Mouse (Mus musculus) kidney, postnatal 14 days (tissue): Measurements from ENCODE around the gene Myo5a.

Source experiments
- DNase-seq: peaks from one replicate; pipeline ENCODE4 v3.0.0; 2022; ENCODE audit warnings: mixed read lengths

Myo5a gene

DNA sequence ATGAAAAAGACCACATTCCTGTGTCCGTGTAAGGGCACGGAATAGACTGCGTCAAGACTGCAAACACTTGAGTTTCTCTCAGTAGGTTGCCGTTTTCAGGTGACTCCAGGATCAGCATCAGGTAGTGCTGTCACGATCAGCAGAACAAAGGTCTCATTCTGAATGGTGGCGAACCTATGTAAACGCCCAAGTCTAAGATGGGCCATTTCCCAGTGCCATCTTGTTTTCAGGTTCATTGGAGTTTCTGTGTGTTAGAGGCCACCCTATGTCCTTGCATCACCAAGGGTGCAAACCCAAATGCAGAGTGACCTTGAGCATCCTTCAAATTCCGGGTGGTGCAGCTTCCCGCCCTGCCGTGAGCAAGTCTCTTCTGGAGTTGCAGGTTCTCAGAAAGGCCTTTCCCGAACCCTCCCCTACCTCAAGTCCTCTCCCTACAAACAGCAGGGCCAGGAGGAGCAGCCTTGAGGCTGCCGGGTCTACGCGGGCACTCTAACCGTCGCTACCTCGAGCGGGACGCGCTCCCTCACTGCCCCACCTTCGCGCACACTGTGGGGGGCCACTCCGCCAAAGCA lies at the start of gene Myo5a:
Gene Myo5a, plus strand, starts transcription at position 559 of the 572 bp plus-strand sequence.
- no peak for DNase-seq

DNA sequence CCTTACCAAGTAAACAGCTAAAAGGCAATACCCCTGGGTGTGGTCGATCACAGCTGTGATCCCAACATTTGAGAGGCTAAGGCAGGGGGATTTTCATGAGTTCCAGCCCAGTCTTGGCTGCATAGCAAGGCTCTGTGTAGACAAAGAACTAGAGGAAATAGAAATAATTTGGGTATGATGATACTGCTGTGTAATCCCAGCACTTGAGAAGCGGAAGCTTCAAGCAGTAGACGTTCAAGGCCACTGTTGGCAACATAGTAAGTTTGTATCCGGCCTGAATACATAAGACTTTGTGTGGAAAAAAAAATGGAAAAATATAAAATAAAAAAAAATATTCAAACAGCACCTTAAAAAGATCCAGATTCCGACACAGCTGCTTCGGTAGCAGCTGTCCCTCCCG lies 48.3 kb upstream of the Myo5a start:
- no peak for DNase-seq

DNA sequence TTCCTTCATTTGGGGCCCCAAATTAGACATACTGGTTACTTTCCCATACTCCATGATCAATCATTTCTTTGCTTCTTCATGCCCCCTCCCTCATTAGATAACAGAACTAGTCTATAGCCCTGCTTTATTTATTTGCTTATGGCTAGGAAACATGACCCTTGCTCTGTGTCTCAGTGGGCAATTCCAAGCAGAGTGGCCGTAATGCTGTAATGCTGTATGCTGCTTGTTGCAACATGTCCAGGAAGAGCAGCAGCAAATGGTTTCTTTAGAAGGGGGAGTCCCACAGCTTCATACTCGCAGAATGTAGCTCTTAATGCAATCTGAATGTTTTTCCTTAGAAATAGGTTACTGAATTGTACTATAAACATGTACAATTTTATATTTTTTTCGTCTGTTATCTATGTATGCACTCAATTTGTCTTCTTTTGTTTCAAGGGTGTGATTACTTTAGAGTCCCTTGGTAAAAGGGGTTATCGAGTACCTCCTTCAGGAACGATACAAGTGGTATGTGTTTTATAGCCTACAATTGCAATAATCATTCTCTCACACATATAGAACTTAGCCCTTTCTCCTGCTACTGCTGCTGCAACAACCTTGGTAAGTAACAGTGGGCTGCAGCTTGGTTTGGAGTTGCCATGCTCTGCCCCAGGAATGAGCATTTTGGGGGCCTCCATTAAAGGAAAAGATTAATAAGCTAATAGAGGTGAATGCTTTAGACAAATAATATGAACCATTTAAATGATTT lies 47.5 kb upstream of the Myo5a start:
- no peak for DNase-seq

GRCm38 (mm10) chr9:75024089-75024488 lies 46.7 kb upstream of the Myo5a start:
- no peak for DNase-seq

DNA sequence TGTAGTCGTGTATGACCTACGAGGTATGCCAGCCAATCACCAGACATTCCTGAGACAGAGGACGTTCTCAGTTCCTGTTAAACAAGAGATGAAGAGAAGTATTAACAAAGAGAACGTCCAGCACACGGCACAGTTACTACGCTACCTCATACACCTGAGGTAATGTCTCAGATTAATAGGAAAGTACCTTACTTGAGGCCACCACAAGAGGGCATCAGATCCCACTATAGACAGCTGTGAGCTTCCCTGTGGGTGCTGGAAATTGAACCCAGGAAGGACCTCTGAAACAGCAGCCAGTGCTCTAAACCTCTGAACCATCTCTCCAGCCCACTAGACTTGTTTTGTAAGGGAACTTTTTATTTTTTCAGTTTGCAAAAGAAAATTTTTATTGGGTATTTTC lies 45.1 kb upstream of the Myo5a start:
- DNase-seq = no peak

GRCm38 (mm10) chr9:75032408-75032807 lies 38.4 kb upstream of the Myo5a start:
- DNase-seq = no peak

DNA sequence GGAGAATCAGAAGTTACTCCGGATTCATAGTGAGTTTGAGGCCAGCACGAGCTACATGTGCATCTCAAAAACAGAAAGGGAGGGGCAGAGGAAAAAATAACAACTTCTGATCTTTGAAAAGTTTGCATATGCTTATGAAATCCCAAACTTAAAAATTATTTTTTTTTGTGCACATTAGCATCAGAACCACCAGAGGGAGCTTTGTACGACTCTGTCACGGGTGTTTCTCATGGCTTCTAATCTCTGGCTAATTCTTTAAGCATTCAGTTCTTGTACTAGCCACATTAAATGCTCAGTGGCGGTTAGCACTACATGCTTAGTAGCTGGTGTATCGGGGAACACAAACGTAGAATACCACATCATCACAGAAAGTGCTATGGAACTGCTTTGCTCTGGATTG lies 37.7 kb upstream of the Myo5a start:
- DNase-seq = no peak

GRCm38 (mm10) chr9:75034691-75035090 lies 36.1 kb upstream of the Myo5a start:
- no peak for DNase-seq

DNA sequence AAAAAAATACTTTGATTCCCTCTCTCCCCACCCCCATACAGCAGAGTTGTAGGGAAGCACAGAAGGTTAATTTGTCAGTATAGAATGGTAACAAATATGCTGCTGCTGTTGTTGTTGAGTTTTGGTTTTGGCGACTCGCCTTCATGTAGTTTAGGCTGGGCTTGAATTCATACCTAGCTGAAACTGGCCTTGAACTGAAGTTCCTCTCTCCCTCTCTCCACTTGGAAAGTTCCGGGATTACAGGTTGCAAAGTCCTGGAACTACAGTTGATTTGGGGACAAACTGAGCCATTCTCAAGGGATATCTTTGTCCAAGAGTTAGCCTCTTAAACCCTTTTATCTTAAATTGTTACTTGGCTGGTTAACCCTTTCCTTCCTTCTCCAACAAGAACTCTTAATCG lies 34.9 kb upstream of the Myo5a start:
- no peak for DNase-seq

DNA sequence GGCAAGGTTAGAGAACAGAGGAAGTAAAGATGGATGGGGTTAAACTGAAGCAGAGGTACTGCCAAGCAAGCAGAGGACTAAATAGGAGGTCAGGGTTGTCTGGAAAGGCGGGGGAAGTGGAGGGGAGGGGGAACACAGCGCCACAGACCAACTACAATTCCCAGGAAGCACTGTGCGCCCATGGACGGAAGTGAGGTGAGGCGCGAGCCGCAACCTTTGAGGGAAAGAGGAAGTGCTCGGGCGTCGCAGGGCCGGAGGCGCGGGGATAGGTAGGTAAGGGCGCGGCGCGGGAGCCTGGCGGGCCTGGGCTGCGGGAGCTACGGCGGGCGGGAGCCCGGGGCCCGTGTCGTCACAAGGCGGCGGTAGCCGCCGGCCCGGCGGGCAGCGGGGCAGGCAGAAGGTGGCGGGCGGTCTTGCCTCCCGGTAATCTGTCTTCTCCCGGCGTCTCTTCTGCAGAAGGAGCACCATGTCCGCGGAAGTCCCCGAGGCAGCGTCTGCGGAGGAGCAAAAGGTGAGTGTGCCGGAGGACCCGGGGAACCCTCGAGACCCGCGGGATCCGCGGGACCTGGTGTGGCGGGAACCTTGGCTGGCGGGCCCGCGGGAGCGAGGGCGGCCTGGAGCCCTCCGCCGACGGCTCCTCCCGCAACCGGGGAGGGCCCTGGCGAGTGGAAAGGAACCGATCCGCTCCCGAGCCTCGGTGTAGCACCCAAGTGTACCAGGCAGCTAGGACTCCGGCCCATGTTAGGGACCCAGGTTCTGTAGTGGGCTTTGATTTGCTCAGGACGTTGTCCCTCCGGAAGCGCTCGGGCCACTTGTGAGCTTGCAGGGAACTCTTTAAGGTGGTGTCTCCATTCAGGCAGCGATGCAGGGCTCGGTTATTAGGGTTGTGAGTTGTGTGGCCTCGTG lies 33.1 kb upstream of the Myo5a start, which contains the start of gene Arpp19:
Gene Arpp19, plus strand, starts transcription at position 164 of the 906 bp plus-strand sequence.
- DNase-seq = peak; percentile 91

- DNase-seq = no peak
Observed at GRCm38 (mm10) chr9:75038357-75038688, 32.5 kb upstream of the Myo5a start.

- DNase-seq = no peak
Observed at GRCm38 (mm10) chr9:75040566-75040965, 30.2 kb upstream of the Myo5a start.

DNA sequence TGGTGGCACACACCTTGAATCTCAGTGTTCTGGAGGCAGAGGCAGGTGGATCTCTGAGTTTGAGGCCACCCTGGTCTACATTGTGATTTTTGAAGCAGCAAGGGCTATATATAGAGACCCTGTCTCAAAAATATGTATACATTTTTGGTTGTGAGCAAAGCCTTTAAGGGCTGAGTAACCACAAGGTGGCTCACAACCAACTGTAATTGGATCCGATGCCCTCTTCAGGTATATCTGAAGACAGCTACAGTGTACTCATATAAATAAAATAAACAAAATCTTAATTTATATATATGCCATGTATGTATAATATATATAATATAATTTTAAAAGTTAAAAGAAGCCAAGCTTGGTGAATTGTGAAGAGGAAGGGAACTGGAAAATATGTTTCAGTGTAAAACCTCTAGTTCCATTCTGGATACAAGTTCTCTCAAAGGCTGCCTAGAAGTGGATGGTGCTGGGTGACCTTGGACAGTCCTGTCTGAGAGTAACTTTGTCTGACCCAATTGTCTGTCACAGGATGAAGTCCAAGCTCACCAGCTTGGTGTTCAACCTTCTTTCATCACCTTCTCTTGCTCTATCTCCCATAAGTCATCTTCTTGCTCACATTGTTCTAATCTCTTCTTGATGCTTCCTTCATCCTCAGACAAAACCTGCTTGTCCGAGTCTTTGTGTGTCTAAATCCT lies 28.8 kb upstream of the Myo5a start:
- no peak for DNase-seq

DNA sequence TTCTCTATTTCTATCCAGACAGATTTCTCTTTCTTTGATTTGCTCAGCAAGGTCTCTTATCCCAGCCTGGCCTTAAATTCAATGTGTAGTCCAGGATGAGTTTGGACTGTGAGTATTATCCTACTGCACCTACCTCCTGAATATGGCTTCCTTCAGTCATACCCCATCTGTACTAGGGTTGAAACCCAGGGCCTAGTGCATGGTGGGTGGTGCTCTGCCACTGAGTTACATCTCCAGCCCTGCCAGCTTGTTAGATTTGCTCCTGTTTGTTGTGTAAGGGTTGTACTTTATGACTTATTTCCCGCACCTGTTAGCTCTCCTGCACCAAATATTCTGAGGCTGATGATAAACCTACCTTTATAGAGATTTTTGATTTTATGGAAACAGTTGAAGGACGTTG lies 27.6 kb upstream of the Myo5a start:
- no peak for DNase-seq

- DNase-seq = no peak
Observed at GRCm38 (mm10) chr9:75047079-75047478, 23.7 kb upstream of the Myo5a start.

DNA sequence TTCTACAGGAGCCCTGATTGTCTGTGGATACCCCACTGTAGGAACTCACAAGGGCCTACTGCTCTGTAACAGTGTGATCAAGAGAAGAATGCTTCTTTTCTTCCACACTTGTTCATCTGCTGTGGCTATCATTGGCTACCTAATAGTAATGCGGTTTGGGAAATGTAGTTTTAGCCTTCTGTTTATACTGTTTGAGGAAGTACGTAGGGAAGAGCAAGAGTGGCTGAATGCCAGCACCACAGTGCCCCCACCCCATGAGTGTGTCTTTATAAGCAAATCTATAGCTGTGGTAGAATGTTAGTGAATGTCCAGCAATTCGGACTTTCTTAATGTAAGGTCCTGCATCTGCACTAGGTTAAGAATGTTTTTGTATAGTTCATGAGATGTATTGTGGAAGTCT lies 21.7 kb upstream of the Myo5a start:
- DNase-seq = no peak

DNA sequence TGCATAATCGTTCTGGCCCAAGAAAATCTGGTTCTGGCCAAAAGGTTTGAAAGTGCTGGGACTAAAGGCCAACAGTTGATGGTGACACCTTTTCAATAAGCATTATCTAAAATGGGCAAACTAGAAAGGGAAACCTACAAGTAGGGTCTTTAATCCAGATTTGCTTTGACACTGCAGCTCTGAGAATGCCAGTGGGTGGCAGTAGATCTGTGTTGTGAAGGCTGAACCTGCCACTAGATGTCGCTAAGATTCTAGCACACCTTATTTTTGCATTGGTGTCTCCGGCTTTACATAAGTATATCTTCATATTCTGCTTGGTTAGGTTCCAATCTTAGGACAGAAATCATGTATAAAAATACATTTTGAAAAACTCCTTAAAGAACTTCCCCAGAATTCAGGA lies 20.8 kb upstream of the Myo5a start:
- DNase-seq = peak; percentile 79

- no peak for DNase-seq
Observed at GRCm38 (mm10) chr9:75051841-75052240, 19.0 kb upstream of the Myo5a start.

DNA sequence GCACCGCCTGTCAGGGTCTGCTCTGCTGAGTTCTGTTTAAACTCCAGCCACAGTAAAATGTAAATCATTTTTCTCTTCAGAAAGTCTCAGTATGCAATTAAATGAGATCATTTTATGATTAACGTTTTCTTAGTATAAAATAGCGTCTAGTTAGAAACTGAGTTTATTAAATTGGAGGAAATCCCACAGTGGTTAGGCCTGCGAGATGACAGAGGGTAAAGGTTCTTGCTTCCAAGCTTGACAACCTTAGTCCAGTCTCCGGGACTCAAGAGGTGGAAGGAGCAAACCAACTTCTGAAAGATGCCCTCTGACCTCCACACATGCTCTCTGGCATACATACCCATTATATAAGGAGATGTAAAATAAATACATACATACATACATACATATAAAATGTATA lies 15.8 kb upstream of the Myo5a start:
- DNase-seq = no peak

GRCm38 (mm10) chr9:75064678-75065331 lies 6.0 kb upstream of the Myo5a start:
- DNase-seq = no peak

GRCm38 (mm10) chr9:75071029-75071705 lies 352 bp downstream of the Myo5a start:
- peak; percentile 86 for DNase-seq

DNA sequence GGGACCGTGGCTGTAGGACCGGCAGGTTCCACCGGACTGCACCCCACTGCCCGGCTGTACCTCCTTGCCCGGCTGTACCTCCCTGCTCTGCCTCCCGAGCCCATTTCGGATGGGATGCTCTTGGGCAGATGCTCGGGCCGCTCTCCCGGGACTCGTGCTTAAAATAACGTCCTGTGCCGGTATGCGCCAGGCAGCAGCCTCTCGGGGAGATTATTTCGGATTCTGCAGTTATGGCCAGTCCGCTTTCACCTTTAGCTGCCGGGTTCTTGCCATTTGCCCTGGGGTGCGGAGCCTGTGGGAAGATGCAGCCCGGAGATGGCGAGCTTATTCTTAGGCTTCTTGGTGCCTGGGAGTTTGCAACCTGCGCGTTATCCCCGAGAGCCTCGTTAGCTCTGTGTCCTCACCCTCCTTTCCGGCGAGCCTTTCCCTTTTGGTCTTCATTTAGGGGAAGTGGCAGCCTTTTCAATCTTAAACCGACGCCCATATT lies 934 bp downstream of the Myo5a start:
- DNase-seq = no peak
